Mouse (Mus musculus) liver, embryonic 11.5 days (tissue): ENCODE results near the gene Mtln. TPM values are rescaled to one million over a fixed set of nuclear protein-coding genes. Genes with fewer than 3 reads are reported as not detected.

ENCODE experiments used
- ATAC-seq: fragments of 200-750 bp; cut with Nextera tagmentation; replicated peaks from 2 replicates; pipeline ENCODE4 v1.8.0; 2017; ENCODE audit warnings: moderate number of reproducible peaks, mild to moderate bottlenecking, moderate TSS enrichment, moderate library complexity; ENCODE audit not compliant: low FRiP score
- DNase-seq: peaks from one replicate; pipeline ENCODE4 v3.0.0-alpha.2; 2017; ENCODE audit warnings: low spot score
- H3K27ac ChIP-seq: fragments of 300-500 bp; sonication (generic); 2 replicates; pipeline ENCODE4 v1.5.1; 2014; ENCODE audit warnings: mild to moderate bottlenecking, low read depth, low read length, control low read depth
- H3K27me3 ChIP-seq: fragments of 300-500 bp; sonication (generic); replicated peaks from 2 replicates; pipeline ENCODE4 v1.6.1; 2014; ENCODE audit warnings: low read length, mixed read lengths; ENCODE audit not compliant: control insufficient read depth, insufficient read depth
- H3K36me3 ChIP-seq: fragments of 300-500 bp; sonication (generic); 2 replicates; pipeline ENCODE4 v1.6.1; 2014; ENCODE audit warnings: mild to moderate bottlenecking, low read length, moderate library complexity, mixed read lengths; ENCODE audit not compliant: control insufficient read depth, insufficient read depth
- H3K4me1 ChIP-seq: fragments of 300-500 bp; sonication (generic); replicated peaks from 2 replicates; pipeline ENCODE4 v1.6.1; 2014; ENCODE audit warnings: low read length, mixed read lengths; ENCODE audit not compliant: control insufficient read depth, insufficient read depth
- H3K4me2 ChIP-seq: fragments of 300-500 bp; sonication (generic); 2 replicates; pipeline ENCODE4 v1.6.1; 2014; ENCODE audit warnings: mild to moderate bottlenecking, control low read depth, moderate library complexity
- H3K4me3 ChIP-seq: fragments of 300-500 bp; sonication (generic); 2 replicates; pipeline ENCODE4 v1.5.1; 2014; ENCODE audit warnings: low read depth, low read length, control low read depth
- H3K9ac ChIP-seq: fragments of 300-500 bp; sonication (generic); 2 replicates; pipeline ENCODE4 v1.6.1; 2014; ENCODE audit warnings: low read depth, low read length, control low read depth
- H3K9me3 ChIP-seq: fragments of 300-500 bp; sonication (generic); 2 replicates; pipeline ENCODE4 v1.6.1; 2016; ENCODE audit warnings: low read length, inconsistent platforms, mixed read lengths; ENCODE audit not compliant: control insufficient read depth
- WGBS: fragments of 180-500 bp; shearing (Covaris S2); extraction: QIAGEN DNeasy Blood & Tissue Kit; methylation state at CpG from one replicate; pipeline ENCODE4 v1.1.7; 2014; 5-methylcytosine and 5-hydroxymethylcytosine counted together
- polyA plus RNA-seq: library from polyadenylated mRNA; unstranded; fragments of >200 nt; fragmentation: Nextera tagmentation; extraction: Ambion mirVana; gene quantifications from 2 replicates; pipeline ENCODE4 v1.2.1, GENCODE M21; 2014

Mtln gene
- polyA plus RNA-seq, 1 experiment from 2014 or later: 45.2 TPM

DNA sequence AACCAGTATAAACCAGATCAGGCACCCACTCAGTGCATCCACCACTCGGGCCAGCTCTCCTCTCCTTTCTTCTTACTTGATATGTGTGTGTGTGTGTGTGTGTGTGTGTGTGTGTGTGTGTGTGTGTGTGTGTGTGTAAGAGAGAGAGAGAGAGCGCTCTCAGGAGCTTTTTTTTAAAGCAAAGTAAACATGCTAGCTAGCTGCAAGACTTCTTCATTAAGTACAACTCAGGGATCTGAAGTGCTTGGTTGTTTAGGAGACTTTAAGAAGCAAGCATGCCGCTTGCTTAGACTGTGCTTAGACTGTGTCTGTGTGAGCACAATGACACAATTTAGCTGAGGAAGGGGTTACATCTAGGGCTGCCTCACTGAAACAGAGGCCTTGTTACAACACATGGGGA is 49.7 kb downstream of the Mtln start:
- no peaks in the 10 kb centered on the region for H3K36me3 ChIP-seq
- no peaks in the 10 kb centered on the region for H3K9me3 ChIP-seq
- no peak overlapping the region for H3K4me2 ChIP-seq
- DNase-seq (no peak), ATAC-seq (no peak)
- no peak overlapping the region for H3K9ac ChIP-seq
- no peaks in the 10 kb centered on the region for H3K27me3 ChIP-seq
- no peak overlapping the region for H3K4me3 ChIP-seq
- 82% methylated on average over 3 of the region's 3 CpGs for WGBS
- H3K27ac ChIP-seq: no peak overlapping the region
- H3K4me1 ChIP-seq: no peaks in the 10 kb centered on the region

Other genes starting within 250 kb of the Mtln start
- 3.2 and 4.0 TPM in 2 replicates for gene Zfp661, start 205.4 kb downstream of the Mtln start, polyA plus RNA-seq
- gene Mrps5, start 205.3 kb downstream of the Mtln start, polyA plus RNA-seq: 202 and 214 TPM in 2 replicates
- gene Mal, start 135.8 kb downstream of the Mtln start, polyA plus RNA-seq: 0.11 TPM in 1 of 2 replicates, not detected in the other
- 0.17 and 0.22 TPM in 2 replicates for gene Mall, start 62.6 kb downstream of the Mtln start, polyA plus RNA-seq
- 12.5 and 12.8 TPM in 2 replicates for gene Nphp1, start 3.6 kb downstream of the Mtln start, polyA plus RNA-seq
- 45.1 and 47.8 TPM in 2 replicates for gene Bub1, start 39.4 kb upstream of the Mtln start, polyA plus RNA-seq
- gene Acoxl, start 46.4 kb upstream of the Mtln start, polyA plus RNA-seq: 0.34 TPM in 1 of 2 replicates, not detected in the other